Mouse (Mus musculus) spleen, postnatal 14 days (tissue): ENCODE data around the gene Afmid.
"Not testable (repeated sequence)": the region's sequence is repeated elsewhere in the genome, so short reads cannot be mapped to it uniquely, and the experiment has no call there.

ENCODE experiments used
- DNase-seq, 2 experiments: peaks; one replicate each; pipeline ENCODE4 v3.0.0; 2021 to 2022; ENCODE audit warnings: low spot score in 2 of 2

Gene Afmid

DNA sequence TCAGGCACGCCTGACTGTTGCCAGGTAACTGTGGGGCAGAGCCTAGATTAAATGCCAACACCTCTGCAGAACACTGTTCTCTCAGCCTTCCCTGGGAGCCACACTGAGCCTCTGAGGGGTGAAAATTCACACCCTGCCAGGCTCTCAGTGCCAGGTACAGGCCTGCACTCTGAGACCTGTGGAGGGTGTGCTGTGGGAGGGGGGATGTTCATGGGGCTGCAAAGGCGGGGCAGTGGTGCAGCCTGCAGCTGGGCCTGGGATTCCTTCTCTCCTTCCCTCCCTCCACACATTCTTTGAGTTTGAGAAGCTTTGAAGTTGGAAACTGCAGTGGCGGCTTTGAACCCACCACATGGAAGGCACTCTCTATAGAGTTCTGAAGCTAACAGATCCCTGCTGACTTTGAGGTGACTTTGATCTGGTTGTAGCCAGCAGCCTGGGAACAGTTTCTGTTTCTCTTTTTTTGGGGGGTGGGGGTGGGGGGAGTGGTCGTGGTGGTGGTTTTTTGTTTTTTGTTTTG, 31.6 kb upstream of the Afmid start:
- DNase-seq, result no peak

DNA sequence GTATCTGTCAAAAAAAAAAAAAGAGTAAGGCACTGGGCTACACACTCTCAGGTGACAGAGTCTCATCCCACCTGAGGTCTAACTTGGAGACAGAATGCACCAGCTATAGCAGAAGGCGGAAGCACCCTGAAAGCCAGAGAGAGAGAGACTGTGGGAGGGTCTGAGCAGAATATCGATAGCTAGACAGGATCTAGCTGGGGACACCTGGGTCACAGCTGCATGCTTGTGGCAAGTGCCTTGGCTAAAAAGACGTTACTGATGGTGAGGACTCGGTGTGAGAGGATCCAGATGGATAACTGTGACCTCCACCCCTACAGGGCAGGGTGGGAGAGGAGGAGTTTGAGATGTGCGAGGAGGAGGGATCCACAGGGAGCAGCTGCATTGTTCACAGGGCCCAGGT, 28.8 kb upstream of the Afmid start:
- no peak for DNase-seq

DNA sequence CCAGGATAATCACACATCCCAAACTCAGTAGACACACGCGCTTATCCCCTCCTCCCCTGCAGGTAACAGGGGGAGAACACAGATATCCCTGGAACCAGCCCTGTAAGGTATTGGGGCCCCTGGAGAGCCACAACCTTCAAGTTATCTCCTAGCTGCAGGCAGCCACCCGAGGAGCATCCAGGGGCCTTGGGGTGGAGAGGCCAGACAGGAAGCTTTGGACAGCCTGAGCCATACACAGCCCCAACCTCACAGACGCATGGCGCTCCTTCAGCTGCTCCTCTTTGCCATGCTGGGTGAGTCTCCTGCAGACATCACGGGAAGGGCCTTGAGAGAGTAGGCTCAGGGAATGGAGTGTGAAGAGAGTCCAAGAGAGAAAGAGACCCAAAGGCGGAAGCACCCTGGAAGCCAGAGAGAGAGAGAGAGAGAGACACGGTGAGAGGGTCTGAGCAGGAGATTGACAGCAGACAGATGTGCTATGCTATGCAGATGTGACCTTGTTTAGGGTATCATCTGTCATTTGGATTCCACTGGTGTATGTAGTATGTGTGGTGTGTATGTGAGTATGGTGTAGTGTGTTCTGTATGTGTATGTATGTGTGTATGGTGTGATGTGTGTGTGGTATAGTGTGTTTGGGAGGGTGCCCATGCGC, 28.1 kb upstream of the Afmid start, which contains the start of gene 6030468B19Rik:
TSS of gene 6030468B19Rik (plus strand) at position 150 of the 649 bp plus-strand sequence.
- peak; percentile 40 to 58 for DNase-seq

DNA sequence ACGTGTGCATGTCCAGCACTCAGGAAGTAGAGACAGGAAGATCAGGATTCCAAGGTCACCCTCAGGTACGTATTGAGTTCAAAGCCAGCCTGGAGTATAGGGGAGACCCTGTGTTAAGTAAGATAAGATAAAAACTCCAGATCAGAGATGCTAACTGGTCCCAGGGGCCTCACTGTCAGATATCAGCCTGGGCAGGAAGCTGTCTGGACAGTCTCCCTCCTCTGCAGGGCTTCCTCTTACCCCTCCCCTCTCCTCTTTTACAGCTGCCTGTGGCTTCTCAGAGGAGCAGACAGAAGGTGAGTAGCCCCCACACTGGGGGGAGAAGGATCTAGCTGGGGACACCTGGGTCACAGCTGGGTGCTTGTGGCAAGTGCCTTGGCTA, 27.6 kb upstream of the Afmid start:
- DNase-seq, result no peak

DNA sequence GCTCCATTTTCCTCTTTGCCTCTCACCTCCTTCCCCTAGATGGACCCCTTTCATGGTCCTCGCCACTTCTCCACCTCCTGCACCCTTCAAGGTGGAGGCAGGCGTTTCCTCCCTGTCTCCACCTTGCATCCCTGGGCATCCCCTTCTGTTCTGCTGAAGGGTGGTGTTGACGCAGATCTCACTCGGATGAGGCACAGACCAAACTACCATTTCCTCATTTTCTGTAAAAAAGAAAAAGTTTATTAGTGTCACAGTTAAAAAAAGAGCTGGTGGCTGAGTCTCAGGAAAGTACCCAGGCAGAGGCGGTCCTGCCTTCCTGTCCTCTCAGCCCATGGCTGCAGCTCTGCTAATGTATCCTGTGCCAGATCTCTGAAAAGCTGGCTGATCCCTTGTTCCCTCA, 26.6 kb upstream of the Afmid start:
- no peak for DNase-seq

DNA sequence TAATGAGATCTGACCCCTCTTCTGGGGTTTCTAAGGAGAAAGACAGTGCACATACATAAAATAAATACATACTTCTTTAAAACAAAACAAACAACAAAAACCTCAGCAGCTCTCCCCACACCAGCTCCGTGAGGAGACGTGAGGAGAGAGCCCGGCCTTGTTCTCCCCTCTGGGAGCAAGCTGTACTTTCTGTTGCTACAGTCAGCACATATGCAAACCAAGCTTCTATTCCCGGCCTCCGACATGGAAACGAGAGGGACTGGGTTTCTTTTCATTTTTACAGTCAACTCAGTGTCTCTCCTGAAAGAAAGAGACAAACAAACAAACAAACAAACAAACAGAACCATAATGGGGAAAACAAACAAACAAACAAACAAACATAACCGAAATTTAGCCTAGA, 25.7 kb upstream of the Afmid start:
- no peak for DNase-seq

DNA sequence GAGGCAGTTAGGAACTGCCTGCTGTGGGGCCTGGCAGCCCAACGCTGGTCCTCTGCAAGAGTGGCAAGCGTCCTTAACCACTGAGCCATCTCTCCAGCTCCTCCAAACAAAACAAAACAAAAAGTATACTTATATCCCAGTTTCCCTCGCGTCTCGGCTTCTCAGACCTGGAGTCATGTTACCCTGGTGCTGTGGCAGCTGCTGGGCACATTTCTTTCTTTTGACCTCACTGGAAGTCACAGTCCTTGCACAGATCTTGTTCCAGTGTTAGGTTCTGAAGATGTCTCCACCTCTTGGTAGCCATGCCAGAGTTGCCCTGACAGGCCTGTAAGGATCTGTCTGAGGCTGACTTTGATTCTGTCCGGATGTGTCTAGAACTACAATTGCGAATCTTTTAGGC, 24.1 kb upstream of the Afmid start:
- no peak for DNase-seq

DNA sequence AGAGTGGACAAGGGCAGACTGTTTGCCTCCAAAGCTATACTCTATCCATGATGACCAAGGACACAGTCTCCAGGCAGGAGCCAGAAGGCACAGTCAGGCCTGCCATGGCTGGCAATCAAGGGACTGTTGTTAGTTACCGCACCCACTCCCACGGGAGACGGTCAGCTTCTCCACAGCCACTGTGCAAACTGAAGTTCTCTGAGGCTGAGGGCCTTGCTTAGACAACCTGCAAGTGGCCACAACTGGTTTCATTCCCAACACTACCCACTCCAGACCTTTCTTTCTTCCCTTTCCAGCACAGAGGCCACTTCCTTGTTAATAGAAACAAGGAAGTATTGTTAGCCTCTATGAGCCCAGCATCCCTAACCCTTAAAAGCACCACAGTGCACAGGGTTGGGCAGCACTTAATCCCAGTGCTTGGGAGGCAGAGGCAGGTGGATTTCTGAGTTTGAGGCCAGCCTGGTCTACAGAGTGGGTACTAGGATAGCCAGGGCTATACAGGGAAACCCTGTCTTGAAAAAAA, 22.5 kb upstream of the Afmid start:
- DNase-seq, result no peak

DNA sequence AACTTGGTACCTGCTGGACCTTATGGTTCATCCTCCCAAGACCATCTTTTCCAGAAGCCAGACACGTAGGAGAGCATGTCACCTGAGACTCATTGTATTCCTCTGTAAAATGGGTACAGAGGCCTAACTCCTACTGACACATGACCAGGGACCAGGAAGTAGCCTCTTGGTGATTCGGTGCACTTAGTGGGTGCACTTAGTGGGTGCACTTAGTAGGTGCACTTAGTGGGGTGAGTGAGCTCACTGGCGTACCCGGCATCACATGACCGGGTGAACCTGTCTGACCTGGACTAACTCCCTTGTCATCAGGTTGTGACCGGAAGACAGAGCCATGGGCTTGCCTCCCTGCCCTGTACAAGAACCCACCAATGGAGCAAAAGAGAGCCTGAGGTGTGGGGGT, 18.9 kb upstream of the Afmid start:
- DNase-seq, result no peak

DNA sequence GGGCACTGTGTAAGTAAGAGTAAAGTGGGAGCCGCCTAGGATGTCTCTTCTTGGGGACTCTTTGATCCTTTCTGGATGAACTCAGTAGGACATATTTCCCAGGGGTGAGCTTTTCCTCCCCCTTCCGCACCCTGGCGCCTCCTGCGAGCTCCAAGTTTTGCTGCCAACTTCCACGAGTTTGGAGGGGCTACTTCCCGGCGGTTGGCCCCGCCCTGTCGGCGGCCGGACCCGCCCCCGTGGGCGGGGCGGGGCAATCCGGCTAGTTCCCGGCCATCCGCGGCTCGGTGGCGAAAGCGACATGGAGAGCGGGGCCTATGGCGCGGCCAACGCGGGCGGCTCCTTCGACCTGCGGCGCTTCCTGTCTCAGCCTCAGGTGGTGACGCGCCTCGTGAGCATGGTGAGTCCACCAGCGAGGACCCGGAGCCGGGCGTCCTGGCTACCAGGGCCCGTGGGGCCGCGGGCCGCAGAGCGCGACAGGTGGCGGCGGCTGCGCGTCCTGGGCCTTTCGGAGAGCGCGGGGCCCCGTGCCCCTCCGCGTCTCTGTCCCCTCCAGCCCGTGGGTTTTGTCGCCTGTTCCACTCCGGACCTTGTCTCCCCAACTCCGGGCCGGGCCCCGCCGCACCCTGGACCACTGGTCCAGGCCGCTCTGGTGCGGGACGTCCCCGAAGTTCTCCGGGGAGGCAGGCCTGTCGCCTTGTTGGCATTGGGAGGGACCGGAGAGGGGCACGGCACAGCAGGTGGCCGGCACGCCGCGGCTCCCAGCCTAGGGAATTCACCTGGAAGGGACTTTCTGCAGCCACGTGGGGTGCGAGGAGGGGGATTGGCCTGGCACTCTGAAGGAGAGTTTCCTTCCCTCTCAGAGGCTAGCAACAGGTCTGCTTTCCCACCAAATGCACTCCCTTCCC, 16.1 kb upstream of the Afmid start, which contains the start of the genes Gm20708 and Syngr2:
TSS of gene Gm20708 (plus strand) at position 262 of the 905 bp plus-strand sequence.
TSS of gene Syngr2 (plus strand) at position 262 of the 905 bp plus-strand sequence.
- DNase-seq, result peak; percentile 61 to 73

DNA sequence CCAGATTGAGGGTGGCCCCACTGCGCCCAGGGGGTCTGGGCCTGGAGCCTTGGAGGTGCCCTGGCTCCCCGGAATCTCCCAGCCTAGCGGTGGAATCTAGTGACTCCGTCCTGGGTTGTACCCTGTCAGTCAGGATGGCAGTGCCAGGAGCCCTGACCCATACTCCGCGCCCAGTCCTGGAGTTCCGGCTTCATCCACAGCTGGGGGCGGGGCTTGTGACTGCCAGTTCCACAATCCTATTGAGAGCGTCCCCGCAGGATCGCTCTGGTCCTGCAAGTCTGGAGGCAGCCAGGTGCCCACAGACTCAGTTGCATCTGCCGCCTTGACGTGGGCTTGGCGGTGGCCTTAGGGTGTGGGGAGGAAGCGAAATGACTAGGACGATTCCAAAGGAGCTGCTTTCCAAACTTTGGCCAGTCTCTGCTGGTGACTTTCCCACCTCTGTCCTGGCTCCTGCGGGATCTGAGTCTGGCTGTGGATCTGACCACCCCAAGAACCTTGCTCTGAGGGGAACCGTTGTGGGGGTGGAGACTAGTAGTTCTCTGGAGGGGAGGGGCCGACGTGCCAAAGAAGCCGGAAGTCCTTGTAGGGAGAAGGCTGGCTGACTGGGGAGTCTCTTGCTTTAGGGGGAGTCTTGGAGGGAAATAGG, 15.2 kb upstream of the Afmid start:
- peak; percentile 57 to 72 for DNase-seq

DNA sequence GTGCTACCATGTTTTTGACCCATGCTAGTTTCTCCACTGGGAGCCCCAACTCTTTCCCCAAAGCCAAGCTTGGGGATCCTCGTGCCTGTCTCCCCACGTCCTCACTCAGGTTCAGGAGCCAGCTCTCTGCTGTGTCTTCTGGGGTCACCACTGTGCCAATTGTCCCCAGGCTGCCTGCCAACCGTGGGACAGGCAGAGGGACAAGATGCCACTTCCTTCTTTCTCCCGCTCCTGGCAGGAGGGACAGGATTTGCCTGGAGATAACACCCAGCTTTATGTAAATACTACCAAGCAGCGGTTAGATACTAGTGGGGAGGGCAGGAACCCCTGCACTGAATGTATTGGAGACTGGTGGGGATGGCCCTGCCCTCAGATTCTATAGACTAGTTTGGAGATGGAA, 11.9 kb upstream of the Afmid start:
- no peak for DNase-seq

DNA sequence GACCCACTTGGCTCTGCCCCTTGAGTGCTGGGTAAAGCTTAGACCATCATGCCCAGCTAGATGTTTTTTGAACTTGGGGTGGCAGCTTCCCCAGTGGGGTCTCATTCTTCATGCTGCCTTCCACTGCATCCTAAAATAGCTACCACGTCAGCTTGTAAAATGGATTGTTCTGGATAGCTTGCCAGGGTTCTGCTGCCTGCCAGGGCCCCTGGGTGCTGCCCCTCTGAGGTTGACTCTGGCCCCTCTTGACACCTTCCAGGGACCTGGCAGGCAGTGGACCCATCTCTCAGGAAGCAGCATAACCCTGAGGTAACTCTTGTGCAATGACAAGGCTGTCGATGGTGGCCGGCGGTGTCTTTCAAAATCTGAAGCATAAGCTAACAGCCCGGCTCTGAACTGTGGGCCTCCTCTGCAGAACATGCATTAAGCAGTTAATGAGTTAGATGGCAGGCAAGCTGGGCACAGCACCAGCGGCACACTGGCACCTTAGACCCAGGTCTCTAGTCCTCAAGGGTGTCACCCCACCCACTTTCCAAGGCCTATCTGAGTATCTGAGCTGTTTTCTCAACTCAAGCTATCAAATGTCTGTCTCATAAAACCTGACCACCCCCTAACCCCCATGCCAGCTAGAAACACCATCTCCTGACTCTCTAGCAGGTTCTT, 10.9 kb upstream of the Afmid start:
- DNase-seq, result no peak

DNA sequence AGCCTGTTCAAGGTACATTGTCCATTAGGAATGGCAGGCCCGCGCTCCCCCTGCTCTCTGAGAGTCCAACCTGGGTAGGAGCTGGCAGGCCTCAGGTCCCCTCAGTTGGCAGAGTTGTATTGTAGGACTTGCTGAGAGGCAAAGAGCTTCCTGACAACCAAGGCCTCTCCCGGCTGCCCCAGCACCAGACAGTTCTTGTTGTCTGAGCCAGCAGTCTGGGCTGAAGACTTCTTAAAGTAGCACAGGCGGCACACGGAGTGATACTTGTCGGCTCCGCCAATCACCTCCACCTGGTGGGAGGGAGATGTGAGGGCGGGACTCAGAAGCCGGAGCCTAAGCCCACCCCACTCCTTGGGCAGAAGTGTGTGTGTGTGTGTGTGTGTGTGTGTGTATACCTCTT, 9.9 kb upstream of the Afmid start:
- not testable (repeated sequence) for DNase-seq

DNA sequence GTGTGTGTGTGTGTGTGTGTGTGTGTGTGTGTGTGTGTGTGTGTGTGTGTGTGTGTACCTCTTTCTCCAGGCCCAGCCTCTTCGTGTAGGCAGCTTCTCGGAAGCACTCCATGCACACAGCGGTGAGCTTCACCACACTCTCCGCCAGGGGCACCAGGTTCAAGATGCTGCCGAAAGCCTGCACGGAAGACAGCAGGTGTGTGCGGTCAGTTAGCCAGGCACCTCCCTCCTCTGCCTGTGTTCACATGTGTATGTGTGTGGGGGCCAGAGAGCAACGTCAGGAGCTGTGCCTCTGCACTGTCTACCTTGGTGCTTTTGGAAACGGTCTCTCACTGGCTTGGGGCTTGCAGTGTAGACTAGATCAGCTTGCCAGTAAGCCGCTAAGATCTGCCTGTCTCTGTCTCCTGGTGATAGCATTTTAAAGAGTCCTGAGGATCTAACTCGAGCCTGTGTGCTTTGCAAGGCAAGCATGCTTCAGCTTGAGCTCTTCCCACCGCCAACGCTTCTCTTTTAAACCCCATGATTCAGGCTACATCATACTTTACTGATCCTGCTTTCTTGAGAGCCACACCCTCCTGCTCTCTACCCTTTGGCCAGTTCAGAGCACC, 9.2 kb upstream of the Afmid start:
- no peak for DNase-seq

DNA sequence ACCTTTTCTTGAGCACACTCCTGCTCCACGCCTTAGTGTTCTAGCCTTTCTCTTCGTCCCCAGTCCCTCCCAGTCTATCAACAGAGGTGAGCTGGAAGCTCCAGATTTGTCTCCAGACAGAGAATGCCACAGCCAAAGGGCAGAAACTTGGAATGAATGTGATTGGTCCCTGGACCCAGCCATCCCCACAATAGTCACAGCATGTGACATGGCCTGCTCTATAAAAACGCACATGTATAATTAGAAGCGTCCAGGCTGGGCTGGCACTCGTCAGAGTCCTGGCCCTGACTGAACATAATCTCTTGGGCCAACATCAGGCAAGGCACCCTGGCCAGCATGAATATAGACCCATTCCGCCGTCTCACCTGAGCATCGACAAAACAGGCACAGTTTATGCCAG, 6.6 kb upstream of the Afmid start:
- DNase-seq, result no peak

DNA sequence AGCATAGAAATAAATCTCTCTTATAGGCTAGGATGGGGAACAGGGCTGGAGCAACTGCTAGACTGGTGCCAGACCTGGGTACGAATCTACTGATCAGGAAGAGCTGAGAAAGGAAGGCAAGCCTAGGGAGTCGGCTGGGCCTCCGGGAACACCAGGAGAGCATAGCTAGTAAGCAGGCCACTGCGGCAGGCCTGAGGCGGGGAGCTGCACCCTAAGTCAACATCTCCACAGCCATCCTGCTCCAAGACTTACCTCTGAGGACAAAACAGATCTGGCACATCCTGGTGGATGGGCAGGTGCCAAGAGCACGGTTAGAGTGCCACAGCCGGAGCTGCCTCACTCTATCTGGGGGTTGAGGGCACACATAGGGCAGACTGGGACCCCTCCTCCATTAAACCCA, 5.6 kb upstream of the Afmid start:
- no peak for DNase-seq

DNA sequence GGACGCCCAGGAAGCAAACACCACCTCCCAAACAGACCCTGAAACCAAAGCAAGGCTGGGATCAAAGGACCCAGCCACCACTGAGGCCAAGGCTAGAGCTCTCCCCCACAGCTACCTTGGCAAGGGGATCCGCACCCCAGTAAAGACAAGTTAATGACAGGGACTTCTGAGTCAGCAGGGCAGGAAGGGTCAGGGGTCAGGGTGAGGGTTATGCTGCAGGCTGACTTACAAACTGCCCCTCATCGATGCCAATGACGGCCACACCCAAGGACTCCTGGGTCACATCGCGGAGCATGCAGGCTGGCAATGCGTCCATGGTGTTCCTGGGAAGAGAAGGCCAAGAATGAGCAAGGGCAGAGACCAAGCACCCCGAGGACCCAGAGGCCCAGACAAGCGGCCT, 3.9 kb upstream of the Afmid start:
- no peak for DNase-seq

DNA sequence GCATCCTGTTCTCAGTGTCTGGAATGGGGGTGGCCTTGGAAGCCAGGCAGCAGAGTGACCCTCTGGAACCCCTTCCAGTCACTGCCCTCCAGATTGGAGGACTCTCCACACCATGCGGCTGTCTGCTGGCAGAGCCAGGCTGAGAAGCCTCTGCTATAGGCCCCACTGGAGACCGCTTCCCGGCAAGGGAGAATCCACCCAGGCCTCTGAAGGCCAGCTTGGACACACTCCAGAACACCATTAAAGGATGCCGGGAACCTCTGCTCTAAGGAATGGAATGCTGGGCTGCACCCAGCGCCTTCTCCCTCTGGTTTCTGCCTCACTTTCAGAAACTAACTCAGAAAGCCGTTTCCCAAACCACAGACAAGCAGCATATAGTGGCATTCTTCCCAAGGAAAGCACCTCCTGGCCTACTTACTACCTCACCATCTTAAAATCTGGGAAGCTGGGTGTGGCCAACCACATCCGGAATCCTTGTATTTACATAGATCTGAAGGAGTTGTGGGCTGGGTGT, 2.9 kb upstream of the Afmid start:
- no peak for DNase-seq

DNA sequence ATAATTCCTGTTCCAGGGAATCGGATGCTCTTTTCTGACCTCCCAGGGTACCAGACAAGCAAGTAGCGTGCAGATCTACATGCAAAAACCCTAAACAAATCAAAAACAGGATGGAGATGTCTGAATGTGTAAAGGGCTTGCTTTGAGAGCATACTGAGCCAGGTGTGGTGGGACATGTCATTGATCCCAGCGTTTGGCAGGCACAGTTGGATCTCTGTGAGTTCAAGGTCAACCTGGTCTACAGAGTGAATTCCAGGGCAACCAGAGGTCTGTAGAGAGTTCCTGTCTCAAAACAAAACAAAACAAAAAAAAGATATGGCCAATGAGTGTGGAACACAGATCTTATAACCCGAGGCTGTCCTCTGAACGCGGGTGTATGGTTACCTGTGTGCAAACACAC, 2.3 kb upstream of the Afmid start:
- no peak for DNase-seq
